Mouse (Mus musculus): ENCODE measurements around the gene Crocc2. TPM values are rescaled to one million over a fixed set of nuclear protein-coding genes. Genes with fewer than 3 reads are reported as not detected.
A peak's percentile ranks its signal among the peaks of the same experiment; 100 is the strongest.
"Not testable (repeated sequence)": the region's sequence is repeated elsewhere in the genome, so short reads cannot be mapped to it uniquely, and the experiment has no call there.

Gene Crocc2
- polyA plus RNA-seq, 1 experiment: 0.10 TPM

GRCm38 (mm10) chr1:93161350-93161749 is 7.2 kb upstream of the Crocc2 start:
- no peak for DNase-seq (ENCODE audit: extremely low spot score in 1 of 2, low spot score in 1 of 2)

- no peak for DNase-seq (ENCODE audit: extremely low spot score in 1 of 2, low spot score in 1 of 2)
These were observed 6.6 kb upstream of the Crocc2 start for GRCm38 (mm10) chr1:93161921-93162320.

GRCm38 (mm10) chr1:93162588-93162987 is 5.9 kb upstream of the Crocc2 start:
- DNase-seq (ENCODE audit: extremely low spot score in 1 of 2, low spot score in 1 of 2): no peak

- DNase-seq (ENCODE audit: extremely low spot score in 1 of 2, low spot score in 1 of 2): no peak
These were observed 3.1 kb upstream of the Crocc2 start for GRCm38 (mm10) chr1:93165447-93165846.

- no peak for DNase-seq (ENCODE audit: extremely low spot score in 1 of 2, low spot score in 1 of 2)
These were observed 2.0 kb upstream of the Crocc2 start for GRCm38 (mm10) chr1:93166346-93167079.

- DNase-seq (ENCODE audit: extremely low spot score in 1 of 2, low spot score in 1 of 2): peak in 1 of 2 experiments; percentile 16
These were observed 5.1 kb downstream of the Crocc2 start for GRCm38 (mm10) chr1:93173665-93174064.

GRCm38 (mm10) chr1:93174399-93174798 is 5.9 kb downstream of the Crocc2 start:
- DNase-seq (ENCODE audit: extremely low spot score in 1 of 2, low spot score in 1 of 2): peak; percentile 49 to 90

- DNase-seq (ENCODE audit: extremely low spot score in 1 of 2, low spot score in 1 of 2): no peak
These were observed 7.3 kb downstream of the Crocc2 start for GRCm38 (mm10) chr1:93175849-93176248.

GRCm38 (mm10) chr1:93176525-93177332 is 8.2 kb downstream of the Crocc2 start:
- DNase-seq (ENCODE audit: extremely low spot score in 1 of 2, low spot score in 1 of 2): peak in 1 of 2 experiments; percentile 48

GRCm38 (mm10) chr1:93182281-93182680 is 13.8 kb downstream of the Crocc2 start:
- DNase-seq (ENCODE audit: extremely low spot score in 1 of 2, low spot score in 1 of 2): no peak

- DNase-seq (ENCODE audit: extremely low spot score in 1 of 2, low spot score in 1 of 2): peak in 1 of 2 experiments; percentile 34
These were observed 15.7 kb downstream of the Crocc2 start for GRCm38 (mm10) chr1:93184071-93184828.

- no peak for DNase-seq (ENCODE audit: extremely low spot score in 1 of 2, low spot score in 1 of 2)
These were observed 22.3 kb downstream of the Crocc2 start for GRCm38 (mm10) chr1:93190726-93191305.

- DNase-seq (ENCODE audit: extremely low spot score in 1 of 2, low spot score in 1 of 2): no peak
These were observed 26.4 kb downstream of the Crocc2 start for GRCm38 (mm10) chr1:93194961-93195360.

- DNase-seq (ENCODE audit: extremely low spot score in 1 of 2, low spot score in 1 of 2): not testable (repeated sequence)
These were observed 28.9 kb downstream of the Crocc2 start for GRCm38 (mm10) chr1:93197454-93197853.

- no peak for DNase-seq (ENCODE audit: extremely low spot score in 1 of 2, low spot score in 1 of 2)
These were observed 29.4 kb downstream of the Crocc2 start for GRCm38 (mm10) chr1:93197916-93198315.

- DNase-seq (ENCODE audit: extremely low spot score in 1 of 2, low spot score in 1 of 2): no peak
These were observed 37.9 kb downstream of the Crocc2 start for GRCm38 (mm10) chr1:93206277-93206970.

GRCm38 (mm10) chr1:93207536-93208064 is 39.1 kb downstream of the Crocc2 start:
- DNase-seq (ENCODE audit: extremely low spot score in 1 of 2, low spot score in 1 of 2): peak in 1 of 2 experiments; percentile 30

- peak; percentile 29 to 48 for DNase-seq (ENCODE audit: extremely low spot score in 1 of 2, low spot score in 1 of 2)
These were observed 41.7 kb downstream of the Crocc2 start for GRCm38 (mm10) chr1:93210213-93210641.

- no peak for DNase-seq (ENCODE audit: extremely low spot score in 1 of 2, low spot score in 1 of 2)
These were observed 42.5 kb downstream of the Crocc2 start for GRCm38 (mm10) chr1:93211019-93211418.
